Mouse (Mus musculus) lung, adult 2 months (tissue): ENCODE measurements at regions not wholly inside any gene's neighbourhood (a gene's known extent, or its start where the extent isn't known, plus 50 kb on each side); places are given as distances from the start of the nearest gene placed in this dataset.

Source experiments
- CTCF ChIP-seq: fragments of 200-500 bp; IDR thresholded peaks from 2 replicates; pipeline ENCODE4 v1.5.1; 2011; ENCODE audit warnings: mild to moderate bottlenecking, low read length, control low read depth; ENCODE audit not compliant: insufficient read depth
- POLR2A ChIP-seq: fragments of 200-500 bp; IDR thresholded peaks from 2 replicates; pipeline ENCODE4 v1.6.1; 2011; ENCODE audit warnings: low read depth, mild to moderate bottlenecking, control low read depth, low read length, borderline replicate concordance; ENCODE audit errors: extremely low read depth

DNA sequence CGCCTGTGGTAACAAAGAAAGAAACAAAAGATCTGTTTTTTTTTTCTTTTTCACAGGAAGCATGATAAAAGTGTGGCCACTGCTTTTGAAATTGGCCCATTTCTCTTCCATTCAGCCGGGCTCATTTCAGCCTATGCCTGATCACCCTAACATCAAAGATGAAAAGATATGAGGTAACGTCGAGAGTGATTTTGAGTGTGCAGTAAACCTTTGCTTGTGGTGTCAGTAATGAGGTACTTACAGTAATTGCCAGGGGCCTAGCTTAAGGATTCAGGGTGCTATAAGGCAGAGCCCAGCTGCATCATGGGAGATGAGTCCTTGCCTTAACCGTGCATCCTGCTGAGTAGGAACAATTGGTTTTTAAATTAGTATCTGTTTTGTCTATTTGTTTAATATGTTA is 354.2 kb downstream of the Ice1 start:
- TF ChIP-seq POLR2A (no peak), CTCF (no peak)
